Mouse (Mus musculus) gastrocnemius, adult 18-20 months (tissue): ENCODE data around the gene 4930568D16Rik. TPM values are rescaled to one million over a fixed set of nuclear protein-coding genes. Genes with fewer than 3 reads are reported as not detected.

Source experiments
- DNase-seq: peaks from one replicate; pipeline ENCODE4 v3.0.0; 2021; ENCODE audit warnings: low spot score
- long read RNA-seq, 2 experiments: library from polyadenylated mRNA; stranded (forward); transcript quantifications; one replicate each; pipeline ENCODE4 v2.0.0; 2021
- total RNA-seq, 2 experiments: library from RNA; stranded (reverse); gene quantifications; 2 replicates each; pipeline ENCODE4 v1.2.3; 2021

Gene 4930568D16Rik
- total RNA-seq: not detected
- long read RNA-seq, experiment 1: 0 reads
- long read RNA-seq, experiment 2: 0 reads

DNA sequence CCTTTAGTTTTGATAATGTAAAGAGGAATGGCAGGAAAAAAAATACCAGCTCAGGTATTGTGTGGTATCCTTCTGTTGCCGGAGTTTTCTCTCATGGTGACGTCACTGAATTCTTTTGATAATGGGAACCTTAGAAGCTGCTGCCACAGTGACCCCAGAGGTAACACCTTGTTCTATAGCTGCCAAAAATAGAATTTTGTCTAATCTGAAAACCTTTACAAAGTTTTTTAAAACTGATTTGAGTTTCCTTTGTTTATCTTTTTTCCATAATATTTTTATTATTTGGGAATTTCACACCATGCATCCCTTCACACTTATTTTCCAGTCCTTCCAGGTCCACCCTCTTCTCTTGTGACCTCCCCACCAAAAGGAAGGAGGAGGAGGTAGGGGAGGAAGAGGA, at the start of gene 4930568D16Rik:
4930568D16Rik (minus strand) TSS at position 101 of the 400 bp plus-strand sequence.
- DNase-seq: no peak

DNA sequence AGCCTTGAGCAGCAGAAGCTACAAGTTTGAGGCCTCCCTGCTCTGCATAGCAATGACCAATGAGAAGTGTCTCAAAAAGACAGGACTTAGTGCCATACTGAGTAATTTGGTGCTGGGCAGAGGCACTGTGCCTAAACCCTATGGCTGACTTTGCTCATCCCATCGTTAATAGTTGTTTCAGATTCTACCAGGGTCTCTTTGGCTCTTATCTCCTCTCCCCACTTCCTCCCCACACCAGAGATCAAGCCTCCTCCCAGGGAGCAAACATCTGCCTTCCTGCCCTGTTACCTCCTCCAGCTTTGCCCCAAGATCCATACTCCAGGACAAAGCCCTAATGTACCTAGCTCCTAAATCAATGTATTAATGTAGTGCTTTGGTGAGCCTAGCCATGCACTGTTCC, 49.7 kb upstream of the 4930568D16Rik start:
- DNase-seq: no peak

GRCm38 (mm10) chr2:35416473-35416872, 48.9 kb upstream of the 4930568D16Rik start:
- DNase-seq: no peak

DNA sequence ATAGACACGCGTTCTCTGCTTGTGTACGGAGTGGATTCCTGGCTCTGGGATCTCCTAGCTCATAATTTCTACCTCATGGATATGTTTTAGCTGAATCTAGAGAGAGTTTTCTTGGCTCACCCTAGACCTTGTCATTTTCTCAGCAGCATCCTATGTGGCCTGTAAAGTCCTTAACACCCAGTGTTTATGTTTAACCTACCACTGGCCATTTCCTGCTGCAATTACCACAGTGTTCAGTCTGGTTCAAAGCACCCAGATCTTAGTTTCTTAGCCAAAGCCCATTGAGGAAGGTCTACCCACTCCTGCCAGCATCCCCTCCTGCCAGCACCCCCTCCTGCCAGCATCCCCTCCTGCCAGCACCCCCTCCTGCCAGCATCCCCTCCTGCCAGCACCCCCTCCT, 45.3 kb upstream of the 4930568D16Rik start:
- no peak for DNase-seq

- DNase-seq: no peak
These were observed 44.7 kb upstream of the 4930568D16Rik start for GRCm38 (mm10) chr2:35412246-35412645.

GRCm38 (mm10) chr2:35411640-35412190, 44.2 kb upstream of the 4930568D16Rik start:
- DNase-seq: no peak

- DNase-seq: no peak
These were observed 41.9 kb upstream of the 4930568D16Rik start for GRCm38 (mm10) chr2:35409466-35409865.

DNA sequence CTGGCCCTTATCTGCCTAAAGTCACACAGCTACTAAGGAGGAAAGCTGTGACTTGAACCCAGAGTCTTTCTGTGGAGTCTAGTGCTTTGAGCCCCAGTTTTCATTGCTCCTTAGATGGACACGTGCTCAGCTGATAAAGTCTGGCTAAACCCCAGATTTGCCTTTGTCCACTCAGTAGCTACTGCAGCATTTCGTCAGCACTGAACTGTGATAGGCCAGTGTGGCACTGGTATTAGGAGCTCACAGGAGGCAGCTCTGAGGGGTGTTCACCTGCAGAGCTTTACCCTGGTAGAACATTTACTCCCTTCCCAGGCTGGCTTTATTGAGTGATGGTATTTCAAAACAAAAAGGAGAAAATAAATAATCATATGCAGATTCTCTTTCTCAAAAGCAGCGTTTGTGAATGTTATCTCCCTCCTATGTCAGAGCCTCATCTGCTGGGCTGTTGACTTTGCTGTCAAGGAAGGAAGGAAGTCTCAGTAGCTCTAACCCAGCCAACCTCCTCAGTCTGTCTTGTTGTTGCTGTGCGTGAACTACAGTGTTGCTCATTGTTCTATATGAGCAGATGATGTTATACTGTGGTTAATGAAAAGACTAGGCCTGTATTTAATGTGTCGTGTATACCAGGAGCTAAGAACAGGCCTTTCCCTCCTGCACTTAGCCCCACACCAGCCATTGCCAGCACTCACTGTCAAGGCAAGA, 41.0 kb upstream of the 4930568D16Rik start:
- no peak for DNase-seq

DNA sequence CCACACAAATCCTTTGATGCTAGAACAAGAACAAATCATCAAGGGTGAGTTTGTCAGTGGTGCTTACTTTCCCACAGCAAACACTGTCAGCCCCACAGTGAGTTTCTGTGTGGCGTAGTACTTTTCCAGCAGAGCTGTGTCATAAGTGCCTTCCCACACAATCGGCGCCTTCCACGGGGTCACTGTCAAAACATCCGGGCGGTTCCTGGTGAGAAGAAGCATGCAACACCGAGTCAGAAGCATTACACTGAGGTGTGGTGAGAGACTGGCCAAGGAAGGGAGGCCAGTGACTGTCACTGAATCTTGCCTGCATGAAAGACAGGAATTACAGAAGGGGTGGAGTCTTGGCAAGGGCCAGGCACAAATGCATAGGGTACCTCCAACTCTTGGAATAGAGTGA, 40.3 kb upstream of the 4930568D16Rik start:
- DNase-seq: no peak

DNA sequence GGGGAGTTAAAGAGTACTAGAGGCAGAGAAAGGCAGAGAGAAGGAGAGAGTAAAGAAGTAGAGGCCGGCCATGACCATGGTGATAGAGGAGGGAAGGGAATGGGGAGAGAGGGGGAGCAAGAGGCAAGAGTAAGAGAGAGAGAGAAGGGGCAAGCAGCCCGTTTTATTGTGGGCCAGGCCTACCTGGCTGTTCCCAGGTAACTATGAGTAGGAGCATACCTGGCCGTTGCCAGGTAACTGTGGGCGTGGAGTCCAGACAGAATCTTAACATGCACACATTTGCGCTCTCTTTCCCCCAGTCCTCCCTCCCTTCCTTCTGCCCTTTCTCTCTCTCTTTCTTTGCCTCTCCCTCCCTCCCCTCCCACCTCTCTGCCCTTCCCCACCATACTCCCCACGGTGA, 39.7 kb upstream of the 4930568D16Rik start:
- no peak for DNase-seq

DNA sequence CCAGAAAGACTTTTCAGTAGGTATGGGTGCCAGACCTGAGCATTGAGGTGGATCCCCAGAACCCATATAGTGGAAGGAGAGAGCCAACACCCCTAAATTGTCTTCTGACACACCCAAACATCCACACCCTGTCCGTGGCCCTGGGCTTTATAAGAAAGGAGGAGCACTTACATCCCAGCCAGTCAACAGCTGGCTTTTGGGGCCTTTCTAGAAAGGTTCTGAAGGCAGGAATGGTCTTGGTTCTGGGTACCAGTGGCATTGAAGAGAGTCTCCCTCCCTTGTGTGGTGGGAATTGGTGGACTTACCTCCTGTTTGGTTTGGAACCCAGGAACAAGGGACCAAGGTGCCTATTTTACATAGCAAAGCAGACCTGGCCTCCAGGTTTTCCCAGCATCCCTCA, 39.1 kb upstream of the 4930568D16Rik start:
- DNase-seq: no peak

GRCm38 (mm10) chr2:35402391-35402790, 34.9 kb upstream of the 4930568D16Rik start:
- DNase-seq: no peak

GRCm38 (mm10) chr2:35400739-35401138, 33.2 kb upstream of the 4930568D16Rik start:
- DNase-seq: no peak

GRCm38 (mm10) chr2:35398184-35398828, 30.8 kb upstream of the 4930568D16Rik start:
- no peak for DNase-seq

DNA sequence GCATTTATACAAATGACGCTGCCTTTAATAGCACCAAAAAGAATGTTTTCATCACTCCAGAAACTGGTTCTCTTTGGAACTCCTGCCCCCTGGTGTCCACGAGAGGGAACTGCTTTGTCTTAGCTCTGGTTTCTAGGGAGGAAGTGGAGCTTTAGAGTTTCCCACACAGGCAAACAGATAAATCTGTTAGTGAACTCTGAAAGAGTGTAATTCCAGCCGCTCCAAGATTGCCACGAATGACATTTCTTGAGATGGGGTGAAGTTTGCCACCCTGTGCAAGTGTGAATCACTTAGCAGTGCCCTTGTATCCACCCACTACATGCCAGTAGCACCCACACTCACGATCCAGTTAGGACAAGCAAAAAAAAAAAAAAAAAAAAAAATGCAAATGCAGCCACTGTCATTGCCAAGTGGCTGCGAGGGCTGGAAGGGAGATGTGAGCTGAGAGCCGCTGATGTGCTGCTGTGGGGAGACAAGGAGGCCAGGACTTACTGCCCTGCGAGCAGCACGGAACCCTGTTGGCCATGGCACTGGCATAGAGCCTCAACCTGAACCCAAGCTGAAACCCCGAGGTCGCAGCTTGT, 30.2 kb upstream of the 4930568D16Rik start:
- DNase-seq: peak; percentile 69

DNA sequence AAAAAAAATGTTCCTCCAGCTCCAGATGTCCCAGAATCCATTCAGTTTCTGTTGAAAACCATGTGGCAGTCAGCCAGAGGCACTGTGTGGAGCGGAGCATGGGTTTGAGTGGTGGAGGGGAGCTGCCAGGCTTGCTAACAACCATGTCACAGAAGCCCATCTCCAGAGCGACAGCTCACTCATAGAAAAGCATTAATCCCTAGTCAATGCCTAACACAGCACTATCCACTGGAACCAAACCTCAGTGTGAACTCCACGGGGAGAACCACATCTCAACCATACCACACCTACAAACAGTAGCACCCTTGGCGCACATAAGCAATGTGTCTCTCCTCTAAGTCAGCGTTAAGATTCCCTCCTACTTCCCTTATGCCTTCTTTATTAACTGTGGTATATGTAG, 29.6 kb upstream of the 4930568D16Rik start, which contains the start of gene 4930402F06Rik:
4930402F06Rik (minus strand) TSS at position 80 of the 400 bp plus-strand sequence.
- DNase-seq: no peak

GRCm38 (mm10) chr2:35385441-35385871, 17.9 kb upstream of the 4930568D16Rik start:
- peak; percentile 64 for DNase-seq

DNA sequence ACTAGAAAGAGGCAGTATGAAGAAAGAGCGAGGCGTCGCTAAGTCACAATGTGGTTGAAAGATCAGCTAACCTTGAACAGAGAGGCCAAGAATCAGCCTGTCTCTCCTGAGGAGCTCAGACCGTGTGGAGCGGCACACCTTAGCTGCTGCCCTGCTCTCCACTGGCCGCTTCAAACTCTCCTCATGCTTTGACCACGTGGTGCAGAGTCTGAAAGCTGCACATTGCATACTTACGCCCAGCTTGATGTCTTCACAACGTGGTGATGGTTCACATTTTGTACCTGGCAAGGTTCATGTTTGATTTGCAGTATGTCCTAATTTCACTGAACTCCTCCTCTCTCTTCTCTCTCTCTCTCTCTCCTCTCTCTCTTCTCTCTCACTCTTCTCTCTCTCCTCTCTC, 11.8 kb upstream of the 4930568D16Rik start:
- no peak for DNase-seq

DNA sequence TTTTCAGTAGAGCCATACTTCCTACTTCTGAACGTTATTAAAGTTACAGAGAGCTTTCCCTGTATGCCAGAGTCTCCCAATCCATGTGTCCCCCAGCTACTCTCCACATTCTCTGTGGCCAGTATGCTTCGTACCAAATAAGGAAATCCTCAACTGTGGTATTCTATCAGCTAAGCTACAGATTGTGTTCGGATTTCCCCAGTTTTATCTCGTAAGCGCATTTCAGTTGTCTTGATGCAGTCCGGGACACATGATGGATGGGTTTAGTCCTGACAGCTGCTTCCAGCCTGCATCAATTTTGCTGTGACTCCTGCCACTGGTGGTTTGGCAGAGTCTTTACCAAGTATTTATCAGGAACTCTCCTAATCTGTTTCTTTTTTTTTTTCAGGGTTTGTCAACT, 10.1 kb upstream of the 4930568D16Rik start:
- no peak for DNase-seq

DNA sequence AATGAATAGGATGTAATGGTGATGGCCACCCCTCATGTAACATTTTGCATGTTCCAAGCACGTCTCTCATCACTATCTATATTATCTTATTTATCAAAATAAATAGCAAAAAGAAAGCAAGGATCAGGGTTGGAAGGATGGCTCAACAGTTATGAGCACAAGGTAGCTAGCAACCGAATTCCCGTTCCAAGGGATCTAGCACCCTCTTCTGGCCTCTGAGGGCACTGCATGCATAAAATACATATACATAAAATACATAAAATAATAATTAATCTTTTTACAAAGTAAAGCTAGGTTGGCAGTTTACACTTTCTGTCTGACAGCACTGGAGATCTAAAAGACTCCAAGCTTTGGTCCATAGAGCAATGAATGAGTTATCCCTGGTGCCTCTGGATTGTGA, 5.5 kb upstream of the 4930568D16Rik start:
- DNase-seq: peak; percentile 7

- DNase-seq: no peak
These were observed 3.2 kb upstream of the 4930568D16Rik start for GRCm38 (mm10) chr2:35370686-35371085.

DNA sequence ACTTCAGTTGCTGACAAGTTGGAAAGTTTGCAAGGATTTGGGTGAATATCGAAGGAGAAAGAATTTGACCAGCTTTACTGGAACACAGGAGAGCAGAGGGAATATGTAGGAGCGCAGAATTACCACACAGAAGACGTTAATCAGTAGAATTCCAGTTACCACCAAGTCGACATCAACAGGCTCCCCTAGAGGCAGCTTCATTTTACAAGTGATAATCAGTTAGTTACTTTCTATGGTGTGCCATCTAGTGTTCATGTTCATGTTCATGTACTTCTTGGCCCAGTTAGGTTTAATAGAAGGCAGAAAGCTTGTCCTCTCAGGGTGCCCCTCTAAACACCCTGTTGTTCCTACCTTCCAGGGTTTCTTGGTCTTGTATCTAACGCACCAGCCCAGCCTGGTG, 18.3 kb downstream of the 4930568D16Rik start:
- peak; percentile 23 for DNase-seq
